Mouse (Mus musculus) erythroblast, embryonic 14.5 days (primary cell): Measurements from ENCODE around the gene Zfp385c.

Experiments used
- GATA1 ChIP-seq: IDR thresholded peaks from 2 replicates; pipeline ENCODE4 v1.6.1; 2012; ENCODE audit warnings: low read length, inconsistent platforms, mixed read lengths
- TAL1 ChIP-seq: IDR thresholded peaks from 3 replicates; pipeline ENCODE4 v1.6.1; 2012; ENCODE audit warnings: low read length, inconsistent platforms, mixed read lengths

DNA sequence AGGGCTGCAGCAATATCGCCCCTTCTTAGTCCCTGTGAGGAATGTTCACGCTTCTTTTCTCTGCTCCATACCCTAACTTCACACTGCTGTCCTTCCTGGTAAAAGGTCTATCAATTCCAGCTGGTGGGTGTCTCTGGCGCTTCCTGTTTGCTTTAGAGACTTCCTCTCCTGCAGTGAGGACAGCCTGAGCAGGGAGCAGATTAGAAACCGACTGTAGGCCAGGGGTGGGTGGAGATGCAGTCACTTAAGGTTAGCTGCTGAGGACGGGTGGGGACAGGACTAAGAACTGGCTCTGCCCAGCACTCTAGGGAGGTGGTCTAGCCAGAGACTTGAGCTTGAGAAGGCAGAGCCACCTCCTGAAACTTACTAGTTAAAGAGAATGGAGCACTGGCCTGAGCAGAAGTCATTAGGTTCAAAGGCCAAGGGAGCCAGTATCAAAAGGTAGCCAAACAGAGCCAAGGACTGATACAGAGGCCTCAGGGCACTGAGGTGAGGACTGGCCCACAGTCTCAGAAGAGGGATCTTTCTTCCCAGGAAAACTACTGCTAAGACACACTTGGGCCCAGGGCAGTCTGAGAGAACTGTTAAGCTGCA is 32.8 kb upstream of the Zfp385c start:
- TF ChIP-seq GATA1 = no peak
- no peak for TF ChIP-seq TAL1
